Mouse (Mus musculus) myocyte (in vitro differentiated cells): ENCODE measurements at regions not wholly inside any gene's neighbourhood (a gene's known extent, or its start where the extent isn't known, plus 50 kb on each side); places are given as distances from the start of the nearest gene placed in this dataset.

Source experiments
- H3K27me3 ChIP-seq: one replicate; pipeline ENCODE4 v1.6.1; 2011; ENCODE audit not compliant: control insufficient read depth, insufficient read depth, insufficient read length
- H3K36me3 ChIP-seq: one replicate; pipeline ENCODE4 v1.6.1; 2011; ENCODE audit not compliant: control insufficient read depth, insufficient read depth
- H3K4me2 ChIP-seq: one replicate; pipeline ENCODE4 v1.6.1; 2011; ENCODE audit warnings: low read depth, control low read depth
- H3K4me3 ChIP-seq: one replicate; pipeline ENCODE4 v1.5.1; 2011; ENCODE audit warnings: mild to moderate bottlenecking, control low read depth, moderate library complexity
- H3K79me2 ChIP-seq: one replicate; pipeline ENCODE4 v1.6.1; 2011; ENCODE audit not compliant: control insufficient read depth, insufficient read depth
- H3ac ChIP-seq: one replicate; pipeline ENCODE4 v1.6.1; 2011; ENCODE audit not compliant: control insufficient read depth, insufficient read length
- CEBPB ChIP-seq: IDR thresholded peaks from 2 replicates; pipeline ENCODE4 v1.6.1; 2011; ENCODE audit warnings: mild to moderate bottlenecking, moderate library complexity; ENCODE audit not compliant: poor library complexity, insufficient read depth, severe bottlenecking
- E2F4 ChIP-seq: IDR thresholded peaks from one replicate; pipeline ENCODE4 v1.6.1; 2011; ENCODE audit warnings: mild to moderate bottlenecking, control low read depth, moderate library complexity; ENCODE audit not compliant: insufficient read depth
- MAX ChIP-seq: IDR thresholded peaks from one replicate; pipeline ENCODE4 v1.6.1; 2011; ENCODE audit warnings: low read depth, mild to moderate bottlenecking, control low read depth
- MYOD1 ChIP-seq, 3 experiments: IDR thresholded peaks; one replicate each; pipeline ENCODE4 v1.6.1; 2011; ENCODE audit warnings: control low read depth in 2 of 3, low read depth in 2 of 3, mild to moderate bottlenecking in 2 of 3, moderate library complexity in 1 of 3; ENCODE audit not compliant: insufficient read length in 2 of 3, control insufficient read depth in 1 of 3
- MYOG ChIP-seq, 3 experiments: IDR thresholded peaks; one replicate each; pipeline ENCODE4 v1.6.1; 2011; ENCODE audit warnings: control low read depth in 2 of 3, low read depth in 2 of 3, mild to moderate bottlenecking in 2 of 3; ENCODE audit not compliant: insufficient read length in 2 of 3, control insufficient read depth in 1 of 3, insufficient read depth in 1 of 3
- POLR2A ChIP-seq: IDR thresholded peaks from one replicate; pipeline ENCODE4 v1.6.1; 2011; ENCODE audit warnings: low read depth, mild to moderate bottlenecking, control low read depth, moderate library complexity; ENCODE audit not compliant: insufficient read length
- POLR2AphosphoS2 ChIP-seq: IDR thresholded peaks from one replicate; pipeline ENCODE4 v1.6.1; 2011; ENCODE audit warnings: low read depth, control low read depth; ENCODE audit not compliant: insufficient read length
- REST ChIP-seq: IDR thresholded peaks from one replicate; pipeline ENCODE4 v1.6.1; 2011; ENCODE audit warnings: mild to moderate bottlenecking, control low read depth, moderate library complexity; ENCODE audit not compliant: insufficient read depth, insufficient read length
- SRF ChIP-seq: IDR thresholded peaks from one replicate; pipeline ENCODE4 v1.6.1; 2011; ENCODE audit warnings: low read depth; ENCODE audit not compliant: control insufficient read depth, insufficient read length
- TCF12 ChIP-seq: IDR thresholded peaks from one replicate; pipeline ENCODE4 v1.6.1; 2011; ENCODE audit warnings: mild to moderate bottlenecking, control low read depth; ENCODE audit not compliant: poor library complexity, insufficient read depth, severe bottlenecking
- TCF3 ChIP-seq: IDR thresholded peaks from one replicate; pipeline ENCODE4 v1.6.1; 2011; ENCODE audit warnings: low read depth, control low read depth; ENCODE audit not compliant: insufficient read length
- USF1 ChIP-seq: IDR thresholded peaks from one replicate; pipeline ENCODE4 v1.6.1; 2011; ENCODE audit warnings: low read depth, mild to moderate bottlenecking, control low read depth, moderate library complexity

- Histone ChIP-seq H3K4me2 (no peak overlapping the region), H3K4me3 (no peak overlapping the region), H3K79me2 (no peaks in the 10 kb centered on the region), H3K36me3 (no peaks in the 10 kb centered on the region), H3ac (no peak overlapping the region), H3K27me3 (no peaks in the 10 kb centered on the region)
- no peak for TF ChIP-seq CEBPB
- no peak for TF ChIP-seq TCF3
- no peak for TF ChIP-seq MYOG (IDR thresholded peaks at IDR 0.05; ENCODE audit: control insufficient read depth in 1 of 3, insufficient read depth in 1 of 3, insufficient read length in 2 of 3, low read depth in 2 of 3)
- TF ChIP-seq POLR2A: no peak
- no peak for TF ChIP-seq E2F4
- TF ChIP-seq MAX: no peak
- no peak for TF ChIP-seq MYOD1 (IDR thresholded peaks at IDR 0.05; ENCODE audit: control insufficient read depth in 1 of 3, insufficient read length in 2 of 3, low read depth in 2 of 3)
- TF ChIP-seq USF1: no peak
- TF ChIP-seq REST: no peak
- no peak for TF ChIP-seq SRF
- TF ChIP-seq POLR2AphosphoS2: no peak
- no peak for TF ChIP-seq TCF12
Observed at GRCm38 (mm10) chr3:56698248-56698647, 514.7 kb upstream of the Nbea start.

- no peak for TF ChIP-seq E2F4
- TF ChIP-seq CEBPB: no peak
- no peak for TF ChIP-seq TCF12
- TF ChIP-seq MYOG (IDR thresholded peaks at IDR 0.05; ENCODE audit: control insufficient read depth in 1 of 3, insufficient read depth in 1 of 3, insufficient read length in 2 of 3, low read depth in 2 of 3): no peak
- TF ChIP-seq SRF: no peak
- TF ChIP-seq REST: no peak
- TF ChIP-seq MAX: no peak
- TF ChIP-seq MYOD1 (IDR thresholded peaks at IDR 0.05; ENCODE audit: control insufficient read depth in 1 of 3, insufficient read length in 2 of 3, low read depth in 2 of 3): no peak
- TF ChIP-seq USF1: no peak
- TF ChIP-seq POLR2AphosphoS2: no peak
- TF ChIP-seq POLR2A: no peak
- TF ChIP-seq TCF3: no peak
- H3K4me2 ChIP-seq: no peak overlapping the region
- H3ac ChIP-seq: no peak overlapping the region
- H3K36me3 ChIP-seq: no peaks in the 10 kb centered on the region
- H3K27me3 ChIP-seq: no peaks in the 10 kb centered on the region
- H3K79me2 ChIP-seq: no peaks in the 10 kb centered on the region
- no peak overlapping the region for H3K4me3 ChIP-seq
Observed at GRCm38 (mm10) chr3:56681031-56681430, 497.5 kb upstream of the Nbea start.

GRCm38 (mm10) chr3:56668829-56669228 lies 485.3 kb upstream of the Nbea start:
- Histone ChIP-seq H3K36me3 (no peaks in the 10 kb centered on the region), H3K4me3 (no peak overlapping the region), H3K79me2 (no peaks in the 10 kb centered on the region), H3K27me3 (no peaks in the 10 kb centered on the region), H3K4me2 (no peak overlapping the region), H3ac (no peak overlapping the region)
- TF ChIP-seq POLR2AphosphoS2 (no peak), SRF (no peak), MAX (no peak), TCF12 (no peak), POLR2A (no peak), MYOD1 (IDR thresholded peaks at IDR 0.05; ENCODE audit: control insufficient read depth in 1 of 3, insufficient read length in 2 of 3, low read depth in 2 of 3) (no peak), E2F4 (no peak), REST (no peak), MYOG (IDR thresholded peaks at IDR 0.05; ENCODE audit: control insufficient read depth in 1 of 3, insufficient read depth in 1 of 3, insufficient read length in 2 of 3, low read depth in 2 of 3) (no peak), TCF3 (no peak), CEBPB (no peak), USF1 (no peak)

- no peak overlapping the region for H3ac ChIP-seq
- no peaks in the 10 kb centered on the region for H3K36me3 ChIP-seq
- no peak overlapping the region for H3K4me2 ChIP-seq
- no peak overlapping the region for H3K4me3 ChIP-seq
- H3K27me3 ChIP-seq: no peaks in the 10 kb centered on the region
- H3K79me2 ChIP-seq: no peaks in the 10 kb centered on the region
- TF ChIP-seq POLR2A: no peak
- no peak for TF ChIP-seq MAX
- TF ChIP-seq MYOG (IDR thresholded peaks at IDR 0.05; ENCODE audit: control insufficient read depth in 1 of 3, insufficient read depth in 1 of 3, insufficient read length in 2 of 3, low read depth in 2 of 3): no peak
- TF ChIP-seq MYOD1 (IDR thresholded peaks at IDR 0.05; ENCODE audit: control insufficient read depth in 1 of 3, insufficient read length in 2 of 3, low read depth in 2 of 3): no peak
- no peak for TF ChIP-seq CEBPB
- no peak for TF ChIP-seq REST
Observed at GRCm38 (mm10) chr3:56660594-56660993, 477.1 kb upstream of the Nbea start.

- Histone ChIP-seq H3ac (no peak overlapping the region), H3K79me2 (no peaks in the 10 kb centered on the region), H3K4me3 (no peak overlapping the region), H3K4me2 (no peak overlapping the region), H3K27me3 (no peaks in the 10 kb centered on the region), H3K36me3 (no peaks in the 10 kb centered on the region)
- TF ChIP-seq USF1: no peak
- TF ChIP-seq TCF12: no peak
- TF ChIP-seq MAX: no peak
- TF ChIP-seq E2F4: no peak
- no peak for TF ChIP-seq TCF3
- no peak for TF ChIP-seq MYOD1 (IDR thresholded peaks at IDR 0.05; ENCODE audit: control insufficient read depth in 1 of 3, insufficient read length in 2 of 3, low read depth in 2 of 3)
- TF ChIP-seq SRF: no peak
- no peak for TF ChIP-seq POLR2AphosphoS2
- TF ChIP-seq POLR2A: no peak
- no peak for TF ChIP-seq MYOG (IDR thresholded peaks at IDR 0.05; ENCODE audit: control insufficient read depth in 1 of 3, insufficient read depth in 1 of 3, insufficient read length in 2 of 3, low read depth in 2 of 3)
Observed at GRCm38 (mm10) chr3:56647313-56647712, 463.8 kb upstream of the Nbea start.
